Mouse (Mus musculus) liver, postnatal 0 days (tissue): ENCODE measurements around the gene Styx.

ENCODE experiments used
- CTCF ChIP-seq: sonication (generic); IDR thresholded peaks from 2 replicates; pipeline ENCODE4 v1.5.1; 2016; ENCODE audit warnings: antibody characterized with exemption, low read depth
- EP300 ChIP-seq: IDR thresholded peaks from 2 replicates; pipeline ENCODE4 v1.6.1; 2016; ENCODE audit warnings: antibody characterized with exemption, low read depth, mild to moderate bottlenecking

GRCm38 (mm10) chr14:45461945-45462344 is 111.1 kb downstream of the Styx start:
- TF ChIP-seq CTCF (no peak), EP300 (no peak)
